Mouse (Mus musculus) spleen, adult 2 months (tissue): ENCODE data around the gene Sva. TPM values are rescaled to one million over a fixed set of nuclear protein-coding genes. Genes with fewer than 3 reads are reported as not detected.

Source experiments
- DNase-seq, 2 experiments: peaks; one replicate each; pipeline versions ENCODE4 v3.0.0 to v3.0.0-alpha.2; 2012 to 2021; ENCODE audit warnings: low spot score in 2 of 2, low read depth in 1 of 2
- H3K27ac ChIP-seq: fragments of 200-500 bp; 2 replicates; pipeline ENCODE4 v1.5.1; 2012; ENCODE audit warnings: low read length, inconsistent platforms; ENCODE audit not compliant: insufficient read depth
- H3K27me3 ChIP-seq: fragments of 200-500 bp; 2 replicates; pipeline ENCODE4 v1.6.1; 2012; ENCODE audit warnings: mild to moderate bottlenecking, moderate library complexity, low read length, inconsistent platforms; ENCODE audit not compliant: control insufficient read depth, insufficient read depth
- H3K36me3 ChIP-seq: fragments of 200-500 bp; 2 replicates; pipeline ENCODE4 v1.6.1; 2012; ENCODE audit warnings: mild to moderate bottlenecking, low read length, inconsistent platforms; ENCODE audit not compliant: control insufficient read depth, insufficient read depth
- H3K4me1 ChIP-seq: fragments of 200-500 bp; 2 replicates; pipeline ENCODE4 v1.6.1; 2011; ENCODE audit warnings: inconsistent platforms; ENCODE audit not compliant: control insufficient read depth, insufficient read depth, insufficient read length
- H3K4me3 ChIP-seq: fragments of 200-500 bp; 2 replicates; pipeline ENCODE4 v1.5.1; 2011; ENCODE audit warnings: mild to moderate bottlenecking, inconsistent platforms; ENCODE audit not compliant: insufficient read depth, insufficient read length; ENCODE audit errors: extremely low read depth
- CTCF ChIP-seq: fragments of 200-500 bp; IDR thresholded peaks from 2 replicates; pipeline ENCODE4 v1.5.1; 2011; ENCODE audit warnings: mild to moderate bottlenecking, inconsistent platforms; ENCODE audit not compliant: insufficient read depth, insufficient read length, insufficient replicate concordance; ENCODE audit errors: extremely low read depth
- POLR2A ChIP-seq: fragments of 200-500 bp; IDR thresholded peaks from 2 replicates; pipeline ENCODE4 v1.6.1; 2011; ENCODE audit warnings: low read depth, low read length, inconsistent platforms
- polyA plus RNA-seq: library from polyadenylated mRNA; depleted of rRNA; stranded (reverse); fragments of >200 nt; gene quantifications from 2 replicates; pipeline ENCODE4 v1.2.3, GENCODE M21; 2012; rRNA removed

Sva gene
- polyA plus RNA-seq, result not detected in 2 replicates

GRCm38 (mm10) chr6:42038094-42038493, at the start of gene Sva:
TSS of gene Sva (plus strand) at chr6:42038394.
- no peaks in the 10 kb centered on the region for H3K27me3 ChIP-seq
- H3K4me3 ChIP-seq, result no peak within 1 kb of the TSS
- no peak for DNase-seq
- no peak for TF ChIP-seq POLR2A
- no peak for TF ChIP-seq CTCF
- no peak within 1 kb of the TSS for H3K27ac ChIP-seq
- no peaks in the 10 kb centered on the region for H3K36me3 ChIP-seq
- H3K4me1 ChIP-seq, result no peaks in the 10 kb centered on the region

Other genes with a start within 250 kb of the Sva start
- gene Pip, start 190.9 kb upstream of the Sva start, polyA plus RNA-seq, result not detected in 2 replicates
- not detected in 2 replicates for gene Sval2, start 185.4 kb upstream of the Sva start, polyA plus RNA-seq
- gene Sval1, start 86.8 kb upstream of the Sva start, polyA plus RNA-seq, result not detected in 2 replicates
- not detected in 2 replicates for gene Sval3, start 70.3 kb upstream of the Sva start, polyA plus RNA-seq
- gene Tas2r139, start 102.5 kb downstream of the Sva start, polyA plus RNA-seq, result not detected in 2 replicates
- not detected in 2 replicates for gene Tas2r144, start 176.9 kb downstream of the Sva start, polyA plus RNA-seq
- 4.1 and 4.6 TPM in 2 replicates for gene Gstk1, start 207.5 kb downstream of the Sva start, polyA plus RNA-seq
- not detected in 2 replicates for gene Tmem139, start 223.6 kb downstream of the Sva start, polyA plus RNA-seq
- gene Casp2, start 226.6 kb downstream of the Sva start, polyA plus RNA-seq, result 32.2 and 33.6 TPM in 2 replicates
- 0.18 and 0.26 TPM in 2 replicates for gene Clcn1, start 248.3 kb downstream of the Sva start, polyA plus RNA-seq